Mouse (Mus musculus) E14TG2a.4 (cell line): ENCODE data around the gene Sergef.

Source experiments
- CTCF ChIP-seq: conservative IDR thresholded peaks from 2 replicates; pipeline ENCODE4 v1.5.1; 2014; ENCODE audit warnings: low read length
- NANOG ChIP-seq: IDR thresholded peaks from 2 replicates; pipeline ENCODE4 v1.6.1; 2014; ENCODE audit warnings: borderline replicate concordance, low read length, mixed read lengths

- no peak for TF ChIP-seq CTCF
- TF ChIP-seq NANOG, result no peak
These were observed 241.8 kb downstream of the Sergef start for GRCm38 (mm10) chr7:46397732-46398333.
